Mouse (Mus musculus) CH12.LX (cell line): ENCODE data around the gene Olfr159. TPM values are rescaled to one million over a fixed set of nuclear protein-coding genes. Genes with fewer than 3 reads are reported as not detected.

Experiments
- polyA plus RNA-seq: library from polyadenylated mRNA; unstranded; fragments of >175 nt; gene quantifications from 2 replicates; pipeline ENCODE4 v1.2.1, GENCODE M21; 2012; ENCODE audit warnings: low read depth; ENCODE audit not compliant: insufficient read length
- total RNA-seq, 2 experiments: library from RNA; depleted of rRNA; stranded (reverse); fragments of 300-350 nt in 1 of 2; fragments of >200 nt in 1 of 2; gene quantifications; 2 replicates each; pipeline ENCODE4 v1.2.3; 2012 to 2014

Gene Olfr159
- total and polyA plus RNA-seq, 3 experiments = not detected

Other genes starting within 250 kb of the Olfr159 start
Only the 20 nearest of the 22 such genes appear.
- gene Creb3, start 208.7 kb downstream of the Olfr159 start, total RNA-seq (2012; rRNA removed) = 32.9 and 34.2 TPM in 2 replicates
- gene Creb3, start 208.7 kb downstream of the Olfr159 start, total RNA-seq (2014; rRNA removed) = 26.1 and 27.6 TPM in 2 replicates
- 33.1 and 37.2 TPM in 2 replicates for gene Creb3, start 208.7 kb downstream of the Olfr159 start, polyA plus RNA-seq
- 59.3 and 60.4 TPM in 2 replicates for gene Tln1, start 208.3 kb downstream of the Olfr159 start, total RNA-seq (2012; rRNA removed)
- gene Tln1, start 208.3 kb downstream of the Olfr159 start, total RNA-seq (2014; rRNA removed) = 22.3 and 22.7 TPM in 2 replicates
- gene Tln1, start 208.3 kb downstream of the Olfr159 start, polyA plus RNA-seq = 50.1 and 69.2 TPM in 2 replicates
- gene Rgp1, start 192.3 kb downstream of the Olfr159 start, total RNA-seq (2012; rRNA removed) = 16.6 and 22.0 TPM in 2 replicates
- gene Rgp1, start 192.3 kb downstream of the Olfr159 start, total RNA-seq (2014; rRNA removed) = 5.4 and 10.1 TPM in 2 replicates
- gene Rgp1, start 192.3 kb downstream of the Olfr159 start, polyA plus RNA-seq = 32.7 and 37.0 TPM in 2 replicates
- gene Gba2, start 192.1 kb downstream of the Olfr159 start, total RNA-seq (2012; rRNA removed) = 3.6 and 4.1 TPM in 2 replicates
- 3.2 TPM in 2 replicates for gene Gba2, start 192.1 kb downstream of the Olfr159 start, total RNA-seq (2014; rRNA removed)
- 8.7 and 11.2 TPM in 2 replicates for gene Gba2, start 192.1 kb downstream of the Olfr159 start, polyA plus RNA-seq
- gene Msmp, start 186.5 kb downstream of the Olfr159 start, total RNA-seq (2012; rRNA removed) = 0.46 and 0.72 TPM in 2 replicates
- not detected in 2 replicates for gene Msmp, start 186.5 kb downstream of the Olfr159 start, total RNA-seq (2014; rRNA removed)
- 5.9 and 6.3 TPM in 2 replicates for gene Msmp, start 186.5 kb downstream of the Olfr159 start, polyA plus RNA-seq
- gene Npr2, start 139.1 kb downstream of the Olfr159 start, total RNA-seq (2012; rRNA removed) = 0.04 and 0.38 TPM in 2 replicates
- gene Npr2, start 139.1 kb downstream of the Olfr159 start, total RNA-seq (2014; rRNA removed) = not detected in 2 replicates
- gene Npr2, start 139.1 kb downstream of the Olfr159 start, polyA plus RNA-seq = 0.23 and 0.49 TPM in 2 replicates
- gene Spag8, start 117.4 kb downstream of the Olfr159 start, total RNA-seq (2012; rRNA removed) = 0.08 TPM in 1 of 2 replicates, not detected in the other
- not detected in 2 replicates for gene Spag8, start 117.4 kb downstream of the Olfr159 start, total RNA-seq (2014; rRNA removed)
- gene Spag8, start 117.4 kb downstream of the Olfr159 start, polyA plus RNA-seq = not detected in 2 replicates
- gene Hint2, start 114.5 kb downstream of the Olfr159 start, total RNA-seq (2012; rRNA removed) = 21.2 and 27.9 TPM in 2 replicates
- gene Hint2, start 114.5 kb downstream of the Olfr159 start, total RNA-seq (2014; rRNA removed) = 17.0 and 17.8 TPM in 2 replicates
- 6.4 and 8.1 TPM in 2 replicates for gene Hint2, start 114.5 kb downstream of the Olfr159 start, polyA plus RNA-seq
- gene Tmem8b, start 102.0 kb downstream of the Olfr159 start, total RNA-seq (2012; rRNA removed) = 0.17 and 0.47 TPM in 2 replicates
- not detected in 2 replicates for gene Tmem8b, start 102.0 kb downstream of the Olfr159 start, total RNA-seq (2014; rRNA removed)
- gene Tmem8b, start 102.0 kb downstream of the Olfr159 start, polyA plus RNA-seq = 0.16 and 0.26 TPM in 2 replicates
- gene Fam221b, start 101.9 kb downstream of the Olfr159 start, total RNA-seq (2012; rRNA removed) = 5.1 and 6.3 TPM in 2 replicates
- gene Fam221b, start 101.9 kb downstream of the Olfr159 start, total RNA-seq (2014; rRNA removed) = not detected in 2 replicates
- gene Fam221b, start 101.9 kb downstream of the Olfr159 start, polyA plus RNA-seq = 0.07 and 0.12 TPM in 2 replicates
- gene Olfr70, start 70.2 kb downstream of the Olfr159 start, total RNA-seq (2012; rRNA removed) = not detected in 2 replicates
- not detected in 2 replicates for gene Olfr70, start 70.2 kb downstream of the Olfr159 start, total RNA-seq (2014; rRNA removed)
- not detected in 2 replicates for gene Olfr70, start 70.2 kb downstream of the Olfr159 start, polyA plus RNA-seq
- not detected in 2 replicates for gene Olfr71, start 60.8 kb downstream of the Olfr159 start, total RNA-seq (2012; rRNA removed)
- not detected in 2 replicates for gene Olfr71, start 60.8 kb downstream of the Olfr159 start, total RNA-seq (2014; rRNA removed)
- not detected in 2 replicates for gene Olfr71, start 60.8 kb downstream of the Olfr159 start, polyA plus RNA-seq
- not detected in 2 replicates for gene Hrct1, start 43.8 kb downstream of the Olfr159 start, total RNA-seq (2012; rRNA removed)
- gene Hrct1, start 43.8 kb downstream of the Olfr159 start, total RNA-seq (2014; rRNA removed) = not detected in 2 replicates
- gene Hrct1, start 43.8 kb downstream of the Olfr159 start, polyA plus RNA-seq = not detected in 2 replicates
- gene Spaar, start 41.0 kb downstream of the Olfr159 start, total RNA-seq (2012; rRNA removed) = not detected in 2 replicates
- gene Spaar, start 41.0 kb downstream of the Olfr159 start, total RNA-seq (2014; rRNA removed) = not detected in 2 replicates
- gene Spaar, start 41.0 kb downstream of the Olfr159 start, polyA plus RNA-seq = not detected in 2 replicates
- not detected in 2 replicates for gene Olfr156, start 52.9 kb upstream of the Olfr159 start, total RNA-seq (2012; rRNA removed)
- gene Olfr156, start 52.9 kb upstream of the Olfr159 start, total RNA-seq (2014; rRNA removed) = not detected in 2 replicates
- gene Olfr156, start 52.9 kb upstream of the Olfr159 start, polyA plus RNA-seq = not detected in 2 replicates
- gene Olfr157, start 69.2 kb upstream of the Olfr159 start, total RNA-seq (2012; rRNA removed) = not detected in 2 replicates
- gene Olfr157, start 69.2 kb upstream of the Olfr159 start, total RNA-seq (2014; rRNA removed) = not detected in 2 replicates
- gene Olfr157, start 69.2 kb upstream of the Olfr159 start, polyA plus RNA-seq = 0.03 TPM in 1 of 2 replicates, not detected in the other
- not detected in 2 replicates for gene Olfr155, start 80.6 kb upstream of the Olfr159 start, total RNA-seq (2012; rRNA removed)
- gene Olfr155, start 80.6 kb upstream of the Olfr159 start, total RNA-seq (2014; rRNA removed) = not detected in 2 replicates
- not detected in 2 replicates for gene Olfr155, start 80.6 kb upstream of the Olfr159 start, polyA plus RNA-seq
- gene Reck, start 104.5 kb upstream of the Olfr159 start, total RNA-seq (2012; rRNA removed) = 0.55 and 0.68 TPM in 2 replicates
- 0.34 and 0.44 TPM in 2 replicates for gene Reck, start 104.5 kb upstream of the Olfr159 start, total RNA-seq (2014; rRNA removed)
- 1.4 and 1.8 TPM in 2 replicates for gene Reck, start 104.5 kb upstream of the Olfr159 start, polyA plus RNA-seq
- gene Glipr2, start 186.4 kb upstream of the Olfr159 start, total RNA-seq (2012; rRNA removed) = 47.6 and 60.3 TPM in 2 replicates
- 138 and 146 TPM in 2 replicates for gene Glipr2, start 186.4 kb upstream of the Olfr159 start, total RNA-seq (2014; rRNA removed)
- 57.2 and 62.8 TPM in 2 replicates for gene Glipr2, start 186.4 kb upstream of the Olfr159 start, polyA plus RNA-seq
- not detected in 2 replicates for gene Ccin, start 212.5 kb upstream of the Olfr159 start, total RNA-seq (2012; rRNA removed)
- 0.11 TPM in 1 of 2 replicates, not detected in the other for gene Ccin, start 212.5 kb upstream of the Olfr159 start, total RNA-seq (2014; rRNA removed)
- gene Ccin, start 212.5 kb upstream of the Olfr159 start, polyA plus RNA-seq = not detected in 2 replicates